Mouse (Mus musculus) lung, postnatal 0 days (tissue): ENCODE data around the gene Gm43951. TPM values are rescaled to one million over a fixed set of nuclear protein-coding genes. Genes with fewer than 3 reads are reported as not detected.

Source experiments
- ATAC-seq: fragments of 200-750 bp; cut with Nextera tagmentation; 2 replicates; pipeline ENCODE4 v1.8.0; 2017; ENCODE audit warnings: moderate library complexity
- DNase-seq: peaks from one replicate; pipeline ENCODE4 v3.0.0-alpha.2; 2016; ENCODE audit warnings: low spot score
- H3K27ac ChIP-seq: fragments of 300-500 bp; sonication (generic); 2 replicates; pipeline ENCODE4 v1.5.1; 2014; ENCODE audit warnings: antibody characterized with exemption, mild to moderate bottlenecking, low read length, mixed read lengths
- H3K27me3 ChIP-seq: fragments of 300-500 bp; sonication (generic); replicated peaks from 2 replicates; pipeline ENCODE4 v1.6.1; 2014; ENCODE audit warnings: low read length, mixed read lengths; ENCODE audit not compliant: insufficient read depth
- H3K36me3 ChIP-seq: fragments of 300-500 bp; sonication (generic); 2 replicates; pipeline ENCODE4 v1.6.1; 2014; ENCODE audit warnings: low read length, mixed read lengths; ENCODE audit not compliant: insufficient read depth
- H3K4me1 ChIP-seq: fragments of 300-500 bp; sonication (generic); 2 replicates; pipeline ENCODE4 v1.6.1; 2014; ENCODE audit warnings: antibody characterized with exemption, low read depth, low read length, mixed read lengths; ENCODE audit not compliant: insufficient read depth
- H3K4me2 ChIP-seq: fragments of 300-500 bp; sonication (generic); replicated peaks from 2 replicates; pipeline ENCODE4 v1.6.1; 2014; ENCODE audit warnings: low read depth, mild to moderate bottlenecking, low read length, moderate library complexity, mixed read lengths
- H3K4me3 ChIP-seq: fragments of 300-500 bp; sonication (generic); 2 replicates; pipeline ENCODE4 v1.5.1; 2014; ENCODE audit warnings: low read depth, low read length
- H3K9ac ChIP-seq: fragments of 300-500 bp; sonication (generic); replicated peaks from 2 replicates; pipeline ENCODE4 v1.6.1; 2014; ENCODE audit warnings: low read depth, mild to moderate bottlenecking
- H3K9me3 ChIP-seq: fragments of 300-500 bp; sonication (generic); 2 replicates; pipeline ENCODE4 v1.6.1; 2016; ENCODE audit warnings: low read length, mixed read lengths
- CTCF ChIP-seq: IDR thresholded peaks from 2 replicates; pipeline ENCODE4 v1.5.1; 2016; ENCODE audit warnings: antibody characterized with exemption, mild to moderate bottlenecking
- EP300 ChIP-seq: IDR thresholded peaks from 2 replicates; pipeline ENCODE4 v1.6.1; 2016; ENCODE audit warnings: antibody characterized with exemption, mild to moderate bottlenecking, control low read depth
- WGBS: fragments of 180-500 bp; shearing (Covaris S2); extraction: QIAGEN DNeasy Blood & Tissue Kit; methylation state at CpG from one replicate; pipeline ENCODE4 v1.1.7; 2014; 5-methylcytosine and 5-hydroxymethylcytosine counted together
- polyA plus RNA-seq: library from polyadenylated mRNA; unstranded; fragments of >200 nt; fragmentation: Nextera tagmentation; extraction: Ambion mirVana; gene quantifications from 2 replicates; pipeline ENCODE4 v1.2.1, GENCODE M21; 2015

Gm43951 gene
- polyA plus RNA-seq, 1 experiment from 2014 or later = 0.06 TPM

GRCm38 (mm10) chr11:72205256-72205655 is 1.4 kb downstream of the Gm43951 start:
- ATAC-seq (no peak), DNase-seq (no peak)
- 92% methylated on average over 6 of the region's 6 CpGs for WGBS
- Histone ChIP-seq H3K27me3 (no peaks in the 10 kb centered on the region), H3K27ac (no peak overlapping the region), H3K36me3 (0 out of 2 replicates have a peak, but pooled peaks cover 4% of the 10 kb centered on the region), H3K9me3 (no peaks in the 10 kb centered on the region), H3K4me1 (no peaks in the 10 kb centered on the region), H3K4me3 (no peak overlapping the region), H3K9ac (no peak overlapping the region), H3K4me2 (no peak overlapping the region)
- TF ChIP-seq EP300 (no peak), CTCF (no peak)

- Histone ChIP-seq H3K27me3 (no peaks in the 10 kb centered on the region), H3K36me3 (peaks cover 4% of the 10 kb centered on the region; the same call in 1 of the 2 replicates), H3K4me2 (no peak overlapping the region), H3K9me3 (no peaks in the 10 kb centered on the region), H3K9ac (no peak overlapping the region), H3K27ac (no peak overlapping the region), H3K4me3 (no peak overlapping the region), H3K4me1 (no peaks in the 10 kb centered on the region)
- TF ChIP-seq EP300 (no peak), CTCF (no peak)
- DNase-seq (no peak), ATAC-seq (no peak)
- 81% methylated on average over 1 of the region's 1 CpGs for WGBS
Measured at GRCm38 (mm10) chr11:72203440-72203839, 3.2 kb downstream of the Gm43951 start.

- DNase-seq (peak; percentile 11), ATAC-seq (peak; percentile 37; the same call in 1 of the 2 replicates)
- H3K27me3 ChIP-seq = no peaks in the 10 kb centered on the region
- peaks cover 4% of the 10 kb centered on the region; the same call in 1 of the 2 replicates for H3K36me3 ChIP-seq
- 60% methylated on average over 8 of the region's 8 CpGs for WGBS
- H3K4me2 ChIP-seq = no peak overlapping the region
- H3K9me3 ChIP-seq = no peaks in the 10 kb centered on the region
- TF ChIP-seq EP300 = no peak
- no peak for TF ChIP-seq CTCF
- H3K4me3 ChIP-seq = no peak overlapping the region
- no peak overlapping the region for H3K9ac ChIP-seq
- no peaks in the 10 kb centered on the region for H3K4me1 ChIP-seq
- no peak overlapping the region for H3K27ac ChIP-seq
Measured at GRCm38 (mm10) chr11:72196506-72196905, 10.1 kb downstream of the Gm43951 start.

GRCm38 (mm10) chr11:72194259-72194658 is 12.4 kb downstream of the Gm43951 start:
- H3K9me3 ChIP-seq = no peaks in the 10 kb centered on the region
- DNase-seq (no peak), ATAC-seq (no peak)
- no peak overlapping the region for H3K9ac ChIP-seq
- H3K36me3 ChIP-seq = peaks cover 19% of the 10 kb centered on the region; the same call in 1 of the 2 replicates
- H3K4me3 ChIP-seq = no peak overlapping the region
- 70% methylated on average over 2 of the region's 2 CpGs for WGBS
- H3K4me1 ChIP-seq = no peaks in the 10 kb centered on the region
- no peak overlapping the region for H3K4me2 ChIP-seq
- no peak for TF ChIP-seq CTCF
- no peak for TF ChIP-seq EP300
- H3K27ac ChIP-seq = no peak overlapping the region
- H3K27me3 ChIP-seq = no peaks in the 10 kb centered on the region

- H3K4me2 ChIP-seq = no peak overlapping the region
- peaks cover 22% of the 10 kb centered on the region; the same call in 1 of the 2 replicates for H3K36me3 ChIP-seq
- no peaks in the 10 kb centered on the region for H3K27me3 ChIP-seq
- TF ChIP-seq EP300 (no peak), CTCF (no peak)
- H3K27ac ChIP-seq = no peak overlapping the region
- H3K9ac ChIP-seq = no peak overlapping the region
- no peak overlapping the region for H3K4me3 ChIP-seq
- no peak for ATAC-seq
- no peaks in the 10 kb centered on the region for H3K9me3 ChIP-seq
- whole genome bisulfite sequencing = 95% methylated on average over 1 of the region's 1 CpGs
- no peaks in the 10 kb centered on the region for H3K4me1 ChIP-seq
- no peak for DNase-seq
Measured at GRCm38 (mm10) chr11:72190857-72191256, 15.8 kb downstream of the Gm43951 start.

GRCm38 (mm10) chr11:72184252-72184651 is 22.4 kb downstream of the Gm43951 start:
- TF ChIP-seq CTCF (no peak), EP300 (no peak)
- Histone ChIP-seq H3K9ac (no peak overlapping the region), H3K9me3 (no peaks in the 10 kb centered on the region), H3K27me3 (no peaks in the 10 kb centered on the region), H3K36me3 (0 out of 2 replicates have a peak, but pooled peaks cover 3% of the 10 kb centered on the region), H3K4me2 (no peak overlapping the region), H3K4me3 (no peak overlapping the region), H3K27ac (no peak overlapping the region), H3K4me1 (no peaks in the 10 kb centered on the region)
- DNase-seq (peak; percentile 11), ATAC-seq (peak; percentile 56; the same call in 1 of the 2 replicates)
- WGBS = 45% methylated on average over 4 of the region's 4 CpGs

- no peak for TF ChIP-seq CTCF
- no peak for TF ChIP-seq EP300
- Histone ChIP-seq H3K4me2 (no peak overlapping the region), H3K27ac (no peak overlapping the region), H3K9ac (no peak overlapping the region), H3K9me3 (no peaks in the 10 kb centered on the region), H3K27me3 (no peaks in the 10 kb centered on the region), H3K36me3 (0 out of 2 replicates have a peak, but pooled peaks cover 5% of the 10 kb centered on the region), H3K4me1 (no peaks in the 10 kb centered on the region), H3K4me3 (no peak overlapping the region)
- no peak for DNase-seq
- ATAC-seq = no peak
- WGBS = 76% methylated on average over 4 of the region's 4 CpGs
Measured at GRCm38 (mm10) chr11:72181136-72181535, 25.5 kb downstream of the Gm43951 start.
